Mouse (Mus musculus) hindbrain, embryonic 16.5 days (tissue): ENCODE results near the gene Msmb. TPM values are rescaled to one million over a fixed set of nuclear protein-coding genes. Genes with fewer than 3 reads are reported as not detected.
"Not testable (repeated sequence)": the region's sequence is repeated elsewhere in the genome, so short reads cannot be mapped to it uniquely, and the experiment has no call there.

ENCODE experiments used
- ATAC-seq: fragments of 200-750 bp; cut with Nextera tagmentation; 2 replicates; pipeline ENCODE4 v1.8.0; 2017; ENCODE audit warnings: moderate TSS enrichment, moderate library complexity
- H3K27ac ChIP-seq: fragments of 300-500 bp; sonication (generic); 2 replicates; pipeline ENCODE4 v1.5.1; 2014; ENCODE audit warnings: low read depth, mild to moderate bottlenecking, control low read depth, low read length, moderate library complexity
- H3K27me3 ChIP-seq: fragments of 300-500 bp; sonication (generic); replicated peaks from 2 replicates; pipeline ENCODE4 v1.6.1; 2014; ENCODE audit warnings: low read length; ENCODE audit not compliant: control insufficient read depth, insufficient read depth
- H3K36me3 ChIP-seq: fragments of 300-500 bp; sonication (generic); 2 replicates; pipeline ENCODE4 v1.6.1; 2014; ENCODE audit warnings: mild to moderate bottlenecking, low read length, moderate library complexity, mixed read lengths; ENCODE audit not compliant: control insufficient read depth, insufficient read depth
- H3K4me1 ChIP-seq: fragments of 300-500 bp; sonication (generic); 2 replicates; pipeline ENCODE4 v1.6.1; 2014; ENCODE audit warnings: low read depth, low read length; ENCODE audit not compliant: control insufficient read depth, insufficient read depth
- H3K4me2 ChIP-seq: fragments of 300-500 bp; sonication (generic); 2 replicates; pipeline ENCODE4 v1.6.1; 2014; ENCODE audit warnings: mild to moderate bottlenecking, low read length, control low read depth, moderate library complexity
- H3K4me3 ChIP-seq: fragments of 300-500 bp; sonication (generic); 2 replicates; pipeline ENCODE4 v1.5.1; 2014; ENCODE audit warnings: mild to moderate bottlenecking, low read length, control low read depth, moderate library complexity
- H3K9ac ChIP-seq: fragments of 300-500 bp; sonication (generic); 2 replicates; pipeline ENCODE4 v1.6.1; 2014; ENCODE audit warnings: low read depth, mild to moderate bottlenecking, control low read depth, low read length, moderate library complexity
- H3K9me3 ChIP-seq: fragments of 300-500 bp; sonication (generic); 2 replicates; pipeline ENCODE4 v1.6.1; 2014; ENCODE audit warnings: mild to moderate bottlenecking, low read length, moderate library complexity; ENCODE audit not compliant: control insufficient read depth
- WGBS: fragments of 180-500 bp; shearing (Covaris S2); extraction: QIAGEN DNeasy Blood & Tissue Kit; methylation state at CpG from one replicate; pipeline ENCODE4 v1.1.7; 2014; 5-methylcytosine and 5-hydroxymethylcytosine counted together
- polyA plus RNA-seq: library from polyadenylated mRNA; unstranded; fragments of >200 nt; fragmentation: Nextera tagmentation; extraction: Ambion mirVana; gene quantifications from 2 replicates; pipeline ENCODE4 v1.2.1, GENCODE M21; 2015

Gene Msmb
- polyA plus RNA-seq, 1 experiment from 2014 or later, result not detected

GRCm38 (mm10) chr14:32165278-32166061 is 23.6 kb downstream of the Msmb start:
- Histone ChIP-seq H3K9me3 (no peaks in the 10 kb centered on the region), H3K27me3 (no peaks in the 10 kb centered on the region), H3K4me2 (peak overlapping the region; percentile 96), H3K4me3 (peak overlapping the region; percentile 52), H3K36me3 (no peaks in the 10 kb centered on the region), H3K27ac (peak overlapping the region; percentile 45; the same call in 1 of the 2 replicates), H3K4me1 (peaks cover 24% of the 10 kb centered on the region), H3K9ac (peak overlapping the region; percentile 67)
- WGBS, result 1% methylated on average over 42 of the region's 42 CpGs
- ATAC-seq, result peak; percentile 77

GRCm38 (mm10) chr14:32166062-32166441 is 24.2 kb downstream of the Msmb start:
- WGBS, result 72% methylated on average over 2 of the region's 2 CpGs
- Histone ChIP-seq H3K36me3 (no peaks in the 10 kb centered on the region), H3K27me3 (no peaks in the 10 kb centered on the region), H3K27ac (no peak overlapping the region), H3K4me1 (peaks cover 18% of the 10 kb centered on the region), H3K4me2 (peak overlapping the region; percentile 96), H3K4me3 (no peak overlapping the region), H3K9me3 (no peaks in the 10 kb centered on the region), H3K9ac (no peak overlapping the region)
- no peak for ATAC-seq

GRCm38 (mm10) chr14:32166840-32167239 is 25.0 kb downstream of the Msmb start:
- WGBS, result 89% methylated on average over 1 of the region's 1 CpGs
- Histone ChIP-seq H3K36me3 (no peaks in the 10 kb centered on the region), H3K9ac (no peak overlapping the region)

DNA sequence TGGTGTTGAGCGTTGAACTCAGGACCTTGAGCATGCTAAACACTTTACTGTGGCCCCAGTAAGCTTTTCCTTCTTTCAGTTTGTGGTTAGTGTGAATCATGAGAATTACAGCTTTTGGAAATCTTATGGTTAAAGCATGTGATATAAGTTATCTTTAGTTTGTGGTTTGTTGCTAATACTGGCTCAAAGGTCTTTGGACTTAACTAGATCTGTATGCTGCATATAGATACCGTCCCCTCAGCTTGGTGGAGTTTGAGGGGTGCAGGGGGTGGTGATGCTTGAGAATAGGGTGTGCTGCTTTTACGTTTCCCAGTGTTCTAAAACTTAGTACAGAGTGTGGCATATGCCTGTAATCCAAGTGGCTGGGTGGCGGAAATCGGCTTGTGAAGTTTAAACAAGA is 25.5 kb downstream of the Msmb start:
- WGBS, result 91% methylated on average over 5 of the region's 5 CpGs
- Histone ChIP-seq H3K9me3 (no peaks in the 10 kb centered on the region), H3K4me2 (no peak overlapping the region), H3K27me3 (no peaks in the 10 kb centered on the region), H3K36me3 (no peaks in the 10 kb centered on the region), H3K9ac (no peak overlapping the region), H3K4me3 (no peak overlapping the region), H3K4me1 (peaks cover 11% of the 10 kb centered on the region), H3K27ac (no peak overlapping the region)
- no peak for ATAC-seq

More at GRCm38 (mm10) chr14:32166840-32167239, 25.0 kb downstream of the Msmb start:
- Histone ChIP-seq H3K9me3 (no peaks in the 10 kb centered on the region), H3K4me1 (peaks cover 11% of the 10 kb centered on the region), H3K4me2 (no peak overlapping the region), H3K4me3 (no peak overlapping the region), H3K27me3 (no peaks in the 10 kb centered on the region), H3K27ac (no peak overlapping the region)
- no peak for ATAC-seq

- Histone ChIP-seq H3K9me3 (no peaks in the 10 kb centered on the region), H3K4me1 (peaks cover 11% of the 10 kb centered on the region), H3K27ac (no peak overlapping the region), H3K9ac (no peak overlapping the region), H3K27me3 (no peaks in the 10 kb centered on the region), H3K4me3 (no peak overlapping the region), H3K36me3 (peaks cover 6% of the 10 kb centered on the region; the same call in 1 of the 2 replicates), H3K4me2 (no peak overlapping the region)
- WGBS, result 75% methylated on average over 3 of the region's 3 CpGs
- no peak for ATAC-seq
Observed at GRCm38 (mm10) chr14:32168653-32169231, 26.9 kb downstream of the Msmb start.

GRCm38 (mm10) chr14:32170137-32170536 is 28.3 kb downstream of the Msmb start:
- Histone ChIP-seq H3K4me3 (no peak overlapping the region), H3K27ac (no peak overlapping the region), H3K4me1 (peaks cover 10% of the 10 kb centered on the region), H3K4me2 (no peak overlapping the region), H3K9me3 (no peaks in the 10 kb centered on the region), H3K27me3 (no peaks in the 10 kb centered on the region), H3K36me3 (peaks cover 10% of the 10 kb centered on the region; the same call in 1 of the 2 replicates), H3K9ac (no peak overlapping the region)
- WGBS, result 93% methylated on average over 4 of the region's 4 CpGs
- no peak for ATAC-seq

DNA sequence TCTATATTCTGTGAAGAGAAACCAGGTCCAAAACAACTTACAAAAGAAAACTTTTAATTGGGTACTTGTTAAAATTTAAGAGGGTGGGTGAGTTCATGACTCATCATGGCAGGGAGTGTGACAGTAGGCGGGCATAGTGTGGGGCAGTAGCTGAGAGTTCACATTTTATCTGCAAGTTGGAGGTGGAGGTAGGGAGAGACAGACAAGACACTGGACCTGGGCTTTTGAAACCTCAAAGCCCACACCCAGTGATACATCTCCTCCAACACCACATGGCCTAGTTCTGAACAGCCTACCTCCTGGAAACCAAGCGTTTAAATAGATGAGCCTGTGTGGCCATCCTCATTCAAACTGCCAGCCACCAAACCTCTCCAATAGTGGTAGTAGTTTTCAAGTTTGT is 33.5 kb downstream of the Msmb start:
- WGBS, result 89% methylated on average over 2 of the region's 2 CpGs
- ATAC-seq, result no peak
- peaks cover 18% of the 10 kb centered on the region for H3K36me3 ChIP-seq

DNA sequence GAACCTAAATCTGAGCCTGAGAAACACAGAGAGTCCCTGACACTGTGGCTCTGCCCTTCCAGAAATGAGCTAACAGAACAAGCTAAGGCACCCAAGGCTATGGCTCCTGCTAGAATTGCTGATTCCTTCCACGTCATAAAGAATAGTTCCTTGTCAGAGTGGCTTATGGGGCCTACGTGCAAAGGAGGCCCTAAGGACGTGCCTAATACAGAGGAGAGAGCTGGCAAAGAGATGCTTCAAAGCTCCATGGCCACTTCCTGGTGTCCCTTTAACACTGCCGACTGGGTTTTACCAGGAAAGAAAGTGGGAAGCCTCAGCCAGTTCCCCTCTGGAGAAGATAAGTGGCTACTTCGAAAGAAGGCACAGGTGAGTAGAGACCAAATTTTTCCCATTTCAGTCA is 34.8 kb downstream of the Msmb start:
- H3K27ac ChIP-seq, H3K4me3 ChIP-seq, H3K4me1 ChIP-seq, H3K4me2 ChIP-seq, H3K27me3 ChIP-seq, H3K9ac ChIP-seq, ATAC-seq, H3K9me3 ChIP-seq: not testable (repeated sequence)
- 95% methylated on average over 4 of the region's 5 CpGs for WGBS
- peaks cover 25% of the 10 kb centered on the region for H3K36me3 ChIP-seq

More for the DNA sequence above, 33.5 kb downstream of the Msmb start:
- no peak overlapping the region for H3K9ac ChIP-seq
- no peak overlapping the region for H3K4me3 ChIP-seq
- H3K9me3 ChIP-seq, result no peaks in the 10 kb centered on the region
- H3K27me3 ChIP-seq, result no peaks in the 10 kb centered on the region
- H3K4me2 ChIP-seq, result no peak overlapping the region
- no peaks in the 10 kb centered on the region for H3K4me1 ChIP-seq
- no peak overlapping the region for H3K27ac ChIP-seq

DNA sequence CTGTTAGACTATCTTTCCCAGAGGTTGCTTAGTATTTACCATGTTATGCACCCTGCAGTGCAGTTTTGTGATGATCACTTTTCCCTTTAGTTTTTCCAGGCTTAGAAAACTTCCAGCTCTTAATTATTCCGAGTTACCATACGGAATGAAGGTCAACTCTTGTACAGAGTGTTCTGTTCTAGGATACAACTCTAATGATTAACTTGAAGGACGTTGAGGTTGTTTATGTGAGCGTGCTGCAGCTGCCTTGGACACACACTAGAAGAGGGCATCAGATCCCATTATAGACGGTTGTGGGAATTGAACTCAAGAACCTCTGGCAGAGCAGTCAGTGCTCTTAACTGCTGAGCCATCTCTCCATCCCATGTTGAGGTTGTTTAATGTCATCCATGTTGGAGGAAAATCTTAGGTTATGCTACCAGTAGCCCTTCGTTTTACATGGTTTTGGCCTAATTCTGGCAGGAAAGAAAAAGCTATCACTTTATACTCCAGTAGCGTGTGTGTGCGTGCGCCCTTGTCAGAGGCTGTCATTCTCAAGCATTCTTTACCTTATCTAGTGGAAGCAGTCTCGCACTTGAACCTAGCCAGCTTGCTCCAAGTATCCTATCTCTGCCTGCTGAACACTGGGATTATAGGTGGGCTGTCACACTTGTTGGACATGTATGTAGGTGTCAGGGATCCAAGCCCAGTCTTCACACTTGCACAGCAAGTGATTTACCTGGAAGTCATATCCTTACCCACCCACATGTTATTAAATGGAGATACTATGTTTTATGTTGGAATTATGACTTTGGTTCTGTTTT is 37.8 kb downstream of the Msmb start:
- H3K9me3 ChIP-seq, result no peaks in the 10 kb centered on the region

More for the DNA sequence above, 37.8 kb downstream of the Msmb start:
- Histone ChIP-seq H3K27me3 (no peaks in the 10 kb centered on the region), H3K36me3 (peaks cover 29% of the 10 kb centered on the region), H3K4me1 (no peaks in the 10 kb centered on the region), H3K4me3 (no peak overlapping the region), H3K4me2 (no peak overlapping the region), H3K27ac (no peak overlapping the region), H3K9ac (no peak overlapping the region)
- WGBS, result 96% methylated on average over 10 of the region's 10 CpGs
- ATAC-seq, result no peak
